Mouse (Mus musculus) small intestine, adult 2 months (tissue): ENCODE measurements around the gene Wwc2. TPM values are rescaled to one million over a fixed set of nuclear protein-coding genes. Genes with fewer than 3 reads are reported as not detected.

ENCODE experiments used
- H3K27ac ChIP-seq: fragments of 200-500 bp; 2 replicates; pipeline ENCODE4 v1.5.1; 2012; ENCODE audit warnings: low read depth, low read length, control low read depth, inconsistent platforms; ENCODE audit not compliant: insufficient read depth
- H3K27me3 ChIP-seq: fragments of 200-500 bp; 2 replicates; pipeline ENCODE4 v1.6.1; 2012; ENCODE audit warnings: mild to moderate bottlenecking, moderate library complexity, low read length, inconsistent platforms; ENCODE audit not compliant: control insufficient read depth, insufficient read depth
- H3K36me3 ChIP-seq: fragments of 200-500 bp; 2 replicates; pipeline ENCODE4 v1.6.1; 2012; ENCODE audit warnings: mild to moderate bottlenecking, low read length, control low read depth, inconsistent platforms; ENCODE audit not compliant: control insufficient read depth, insufficient read depth
- H3K4me1 ChIP-seq: fragments of 200-500 bp; 2 replicates; pipeline ENCODE4 v1.6.1; 2012; ENCODE audit warnings: low read length, inconsistent platforms, mixed read lengths; ENCODE audit not compliant: control insufficient read depth, insufficient read depth, insufficient read length
- H3K4me3 ChIP-seq: fragments of 200-500 bp; 2 replicates; pipeline ENCODE4 v1.5.1; 2012; ENCODE audit warnings: low read depth, mild to moderate bottlenecking, control low read depth, inconsistent platforms, low read length, moderate library complexity
- CTCF ChIP-seq: fragments of 200-500 bp; IDR thresholded peaks from 2 replicates; pipeline ENCODE4 v1.5.1; 2012; ENCODE audit warnings: low read depth, mild to moderate bottlenecking, control low read depth, inconsistent platforms, low read length, moderate library complexity, mixed read lengths; ENCODE audit not compliant: insufficient replicate concordance, insufficient read length; ENCODE audit errors: extremely low read depth
- POLR2A ChIP-seq: fragments of 200-500 bp; IDR thresholded peaks from 2 replicates; pipeline ENCODE4 v1.6.1; 2012; ENCODE audit warnings: low read depth, mild to moderate bottlenecking, control low read depth, inconsistent platforms, low read length, moderate library complexity
- WGBS: fragments of 180-500 bp; shearing (Covaris S2); methylation state at CpG from one replicate; pipeline ENCODE4 v1.1.7; 2018; 5-methylcytosine and 5-hydroxymethylcytosine counted together
- polyA plus RNA-seq: library from polyadenylated mRNA; depleted of rRNA; stranded (reverse); fragments of >200 nt; gene quantifications from 2 replicates; pipeline ENCODE4 v1.2.3, GENCODE M21; 2012

Wwc2 gene
- polyA plus RNA-seq, 1 experiment: 1.9 TPM

GRCm38 (mm10) chr8:47819034-47819433 is 171.7 kb downstream of the Wwc2 start:
- no peaks in the 10 kb centered on the region for H3K36me3 ChIP-seq
- TF ChIP-seq CTCF (no peak), POLR2A (no peak)

GRCm38 (mm10) chr8:47811221-47811620 is 179.5 kb downstream of the Wwc2 start:
- 79% methylated on average over 12 of the region's 12 CpGs for WGBS
- H3K4me1 ChIP-seq: no peaks in the 10 kb centered on the region
- no peak overlapping the region for H3K4me3 ChIP-seq
- H3K27me3 ChIP-seq: no peaks in the 10 kb centered on the region
- no peak overlapping the region for H3K27ac ChIP-seq
- TF ChIP-seq CTCF: no peak
- TF ChIP-seq POLR2A: no peak
- no peaks in the 10 kb centered on the region for H3K36me3 ChIP-seq

More at GRCm38 (mm10) chr8:47819034-47819433, 171.7 kb downstream of the Wwc2 start:
- Histone ChIP-seq H3K4me3 (no peak overlapping the region), H3K27ac (no peak overlapping the region), H3K27me3 (no peaks in the 10 kb centered on the region), H3K4me1 (no peaks in the 10 kb centered on the region)
- 88% methylated on average over 8 of the region's 8 CpGs for WGBS

- H3K4me3 ChIP-seq: no peak overlapping the region
- WGBS: 75% methylated on average over 7 of the region's 7 CpGs
- H3K27ac ChIP-seq: no peak overlapping the region
- no peaks in the 10 kb centered on the region for H3K4me1 ChIP-seq
- no peaks in the 10 kb centered on the region for H3K27me3 ChIP-seq
- no peaks in the 10 kb centered on the region for H3K36me3 ChIP-seq
- TF ChIP-seq POLR2A (no peak), CTCF (no peak)
Measured at GRCm38 (mm10) chr8:47810666-47811015, 180.1 kb downstream of the Wwc2 start.

- TF ChIP-seq POLR2A (no peak), CTCF (no peak)
- H3K4me3 ChIP-seq: no peak overlapping the region
- no peaks in the 10 kb centered on the region for H3K4me1 ChIP-seq
- H3K27me3 ChIP-seq: no peaks in the 10 kb centered on the region
- no peaks in the 10 kb centered on the region for H3K36me3 ChIP-seq
- H3K27ac ChIP-seq: no peak overlapping the region
- WGBS: 72% methylated on average over 14 of the region's 14 CpGs
Measured at GRCm38 (mm10) chr8:47809970-47810665, 180.6 kb downstream of the Wwc2 start.

- Histone ChIP-seq H3K27ac (no peak overlapping the region), H3K4me3 (no peak overlapping the region), H3K4me1 (no peaks in the 10 kb centered on the region), H3K27me3 (no peaks in the 10 kb centered on the region), H3K36me3 (no peaks in the 10 kb centered on the region)
- WGBS: 86% methylated on average over 1 of the region's 1 CpGs
- TF ChIP-seq CTCF (no peak), POLR2A (no peak)
Measured at GRCm38 (mm10) chr8:47804262-47804661, 186.5 kb downstream of the Wwc2 start.

GRCm38 (mm10) chr8:47802349-47802748 is 188.4 kb downstream of the Wwc2 start:
- Histone ChIP-seq H3K4me1 (no peaks in the 10 kb centered on the region), H3K4me3 (no peak overlapping the region), H3K27me3 (no peaks in the 10 kb centered on the region), H3K27ac (no peak overlapping the region), H3K36me3 (no peaks in the 10 kb centered on the region)
- TF ChIP-seq CTCF (no peak), POLR2A (no peak)
- WGBS: 81% methylated on average over 2 of the region's 2 CpGs

- no peak overlapping the region for H3K4me3 ChIP-seq
- no peak for TF ChIP-seq CTCF
- TF ChIP-seq POLR2A: no peak
- WGBS: 46% methylated on average over 6 of the region's 6 CpGs
- no peaks in the 10 kb centered on the region for H3K27me3 ChIP-seq
- no peaks in the 10 kb centered on the region for H3K4me1 ChIP-seq
- H3K36me3 ChIP-seq: no peaks in the 10 kb centered on the region
- H3K27ac ChIP-seq: no peak overlapping the region
Measured at GRCm38 (mm10) chr8:47799438-47799837, 191.3 kb downstream of the Wwc2 start.

- TF ChIP-seq CTCF: no peak
- no peak for TF ChIP-seq POLR2A
- WGBS: 66% methylated on average over 9 of the region's 9 CpGs
- Histone ChIP-seq H3K27me3 (no peaks in the 10 kb centered on the region), H3K4me1 (no peaks in the 10 kb centered on the region), H3K27ac (no peak overlapping the region), H3K4me3 (no peak overlapping the region), H3K36me3 (no peaks in the 10 kb centered on the region)
Measured at GRCm38 (mm10) chr8:47791986-47792385, 198.7 kb downstream of the Wwc2 start.
